12 mouse cellular contexts compared by ENCODE assay signal in genomic region chr19:25980308-25980707, GRCm38 (mm10).
"Had no signal": no experiment of that assay in that cellular context is flagged by ENCODE, and none has a peak within 500 bp of the region (broad histone marks: within the 10 kb centered on the region; RNA-seq: fewer than 3 reads in every experiment).

No protein-coding gene starts in this region.

- DNase-seq: kidney, postnatal 14 days; left cerebral cortex, postnatal 4 days; lung, adult 18-20 months; retina, postnatal 1 day; right cerebral cortex, postnatal 14 days; thymus, adult 2 months; thymus, postnatal 25 days had no signal

- H3K4me1 ChIP-seq: limb, embryonic 13.5 days; midbrain, embryonic 12.5 days; neural tube, embryonic 13.5 days; stomach, embryonic 15.5 days had no signal

- H3K4me3 ChIP-seq: limb, embryonic 13.5 days; midbrain, embryonic 12.5 days; neural tube, embryonic 13.5 days; stomach, embryonic 15.5 days had no signal

- H3K27ac ChIP-seq: limb, embryonic 13.5 days; liver, embryonic 14.5 days; midbrain, embryonic 12.5 days; neural tube, embryonic 13.5 days; stomach, embryonic 15.5 days had no signal

- H3K27me3 ChIP-seq: limb, embryonic 13.5 days; midbrain, embryonic 12.5 days; neural tube, embryonic 13.5 days; stomach, embryonic 15.5 days had no signal
